Comparison of ENCODE assay signal across 15 mouse cellular contexts in genomic region chr5:105301531-105301930, GRCm38 (mm10). TPM values are rescaled to one million over a fixed set of nuclear protein-coding genes. Genes with fewer than 3 reads are reported as not detected.
A peak's percentile ranks its signal among the peaks of the same experiment; 100 is the strongest.
DNase-seq lines count a peak whose midpoint lies in the region; TF ChIP-seq lines count a peak whose summit lies in the region.
"Had no signal": no experiment of that assay in that cellular context is flagged by ENCODE, and none has a peak within 500 bp of the region (broad histone marks: within the 10 kb centered on the region; RNA-seq: fewer than 3 reads in every experiment).

No protein-coding gene starts in this region.

- TF ChIP-seq CTCF in kidney, adult 2 months (conservative IDR thresholded peaks at IDR 0.05; ENCODE audit: insufficient read depth, insufficient read length, low read depth, low read length): no peak

- H3K27me3 ChIP-seq in kidney, adult 2 months (replicated peaks; ENCODE audit: control insufficient read depth, insufficient read depth, low read length): no peaks in the 10 kb centered on the region
- H3K27me3 ChIP-seq: neural tube, embryonic 12.5 days had no signal

- no peak overlapping the region for H3K4me3 ChIP-seq in kidney, adult 2 months (ENCODE audit: insufficient read depth, low read depth, low read length)
- H3K4me3 ChIP-seq: neural tube, embryonic 12.5 days had no signal

- intact Hi-C loops in gastrocnemius, postnatal 14 days (cut with DNase I; ENCODE audit: low total_unique reads): no loop called here

- no peaks in the 10 kb centered on the region for H3K4me1 ChIP-seq in kidney, adult 2 months (ENCODE audit: control insufficient read depth, insufficient read depth, low read length)
- H3K4me1 ChIP-seq: neural tube, embryonic 12.5 days had no signal

- DNase-seq in gastrocnemius, adult 18-20 months (ENCODE audit: low spot score): peak; percentile 12
- DNase-seq in gastrocnemius, postnatal 14 days: no peak
- DNase-seq in testis, postnatal 14 days (ENCODE audit: low spot score): peak; percentile 31
- DNase-seq in testis, postnatal 10 days (ENCODE audit: low spot score): no peak
- peak; percentile 67 for DNase-seq in kidney, adult 2 months
- peak; percentile 14 for DNase-seq in skeletal muscle tissue, adult 2 months (ENCODE audit: low read depth, low spot score)
- DNase-seq in spleen, postnatal 14 days (ENCODE audit: low spot score in 2 of 2): no peak
- DNase-seq in urinary bladder, postnatal 36 days (ENCODE audit: low spot score in 2 of 2): no peak
- DNase-seq: adrenal gland, postnatal 14 days; cerebellum, postnatal 36 days; spleen, adult 18-20 months had no signal

- H3K27ac ChIP-seq in kidney, adult 2 months (ENCODE audit: insufficient read depth, low read depth, low read length): peak overlapping the region; percentile 22; the same call in 1 of the 2 replicates
- H3K27ac ChIP-seq: neural tube, embryonic 12.5 days had no signal

- no peak for TF ChIP-seq POLR2A in kidney, adult 2 months (IDR thresholded peaks at IDR 0.05; ENCODE audit: low read depth, low read length)

- 16% methylated on average over 2 of the region's 2 CpGs for WGBS in kidney, adult 2 months

- H3K36me3 ChIP-seq in kidney, adult 2 months (ENCODE audit: control insufficient read depth, insufficient read depth, low read length): no peaks in the 10 kb centered on the region
- H3K36me3 ChIP-seq: neural tube, embryonic 12.5 days had no signal

RNA-seq across cellular contexts. Expression of gene Gbp6, which starts 8.0 kb away (rescaled TPM):
- 10 to 100 TPM in 1 of 2 experiments, 1 to 10 TPM in 1; 3.7 to 10.7 TPM for total RNA-seq in gastrocnemius, adult 18-20 months (2021)
- total RNA-seq in gastrocnemius, postnatal 14 days (2021): 1 to 10 TPM in 1 of 2 experiments, under 1 TPM in 1; 0.70 to 1.0 TPM
- 3.5 and 4.2 TPM in 2 replicates for polyA plus RNA-seq in kidney, adult 2 months (2012; rRNA removed)

RNA-seq across cellular contexts. Expression of gene Gm43302, which starts 8.0 kb away (rescaled TPM):
- under 1 TPM; 0.16 to 1.00 TPM for total RNA-seq in gastrocnemius, adult 18-20 months (2021)
- not detected for total RNA-seq in gastrocnemius, postnatal 14 days (2021)
- 1.8 and 2.8 TPM in 2 replicates for polyA plus RNA-seq in kidney, adult 2 months (2012; rRNA removed)
- total RNA-seq: left cerebral cortex, adult 18-20 months had no signal
- polyA plus RNA-seq: lung, embryonic 16.5 days; midbrain, embryonic 11.5 days had no signal

Comparison
In these comparisons a context has a peak if more than half of its experiments do, and no peak if none do; other contexts are left out.
1. DNase-seq: peak in gastrocnemius, adult 18-20 months (single experiment), testis, postnatal 14 days (single experiment), kidney, adult 2 months (single experiment) and skeletal muscle tissue, adult 2 months (single experiment); none in gastrocnemius, postnatal 14 days (single experiment), testis, postnatal 10 days (single experiment), spleen, postnatal 14 days (0 of 2) and urinary bladder, postnatal 36 days (0 of 2).